Mouse (Mus musculus) MEL (cell line): ENCODE data around the gene Fbxo2. TPM values are rescaled to one million over a fixed set of nuclear protein-coding genes. Genes with fewer than 3 reads are reported as not detected.

Experiments used
- DNase-seq: peaks from one replicate; pipeline ENCODE4 v3.0.0; 2011; ENCODE audit warnings: low read depth, low spot score
- H3K27ac ChIP-seq: 2 replicates; pipeline ENCODE4 v1.5.1; 2012; ENCODE audit warnings: low read depth, mild to moderate bottlenecking, control low read depth, low read length, moderate library complexity; ENCODE audit not compliant: control insufficient read depth
- H3K27me3 ChIP-seq, 2 experiments: fragments of 150-350 bp in 1 of 2; sonication (generic) in 1 of 2; 2 replicates each; pipeline ENCODE4 v1.6.1; 2012; ENCODE audit warnings: low read length in 2 of 2, mild to moderate bottlenecking in 2 of 2, improper control_type of control experiment in 1 of 2, moderate library complexity in 1 of 2; ENCODE audit not compliant: insufficient read depth in 2 of 2, control insufficient read depth in 1 of 2
- H3K36me3 ChIP-seq, 2 experiments: 2 replicates each; pipeline ENCODE4 v1.6.1; 2012 to 2014; ENCODE audit warnings: low read length in 2 of 2, improper control_type of control experiment in 1 of 2, inconsistent platforms in 1 of 2, mild to moderate bottlenecking in 1 of 2; ENCODE audit not compliant: insufficient read depth in 2 of 2, control insufficient read depth in 1 of 2
- H3K4me1 ChIP-seq, 2 experiments: fragments of 150-350 bp in 1 of 2; sonication (generic) in 1 of 2; 2 replicates each; pipeline ENCODE4 v1.6.1; 2012; ENCODE audit warnings: low read length in 2 of 2, improper control_type of control experiment in 1 of 2, mild to moderate bottlenecking in 1 of 2; ENCODE audit not compliant: insufficient read depth in 2 of 2, control insufficient read depth in 1 of 2
- H3K4me3 ChIP-seq, 2 experiments: fragments of 150-350 bp in 1 of 2; sonication (generic) in 1 of 2; 2 replicates each; pipeline ENCODE4 v1.5.1; 2012; ENCODE audit warnings: low read depth in 2 of 2, low read length in 2 of 2, mild to moderate bottlenecking in 2 of 2, moderate library complexity in 2 of 2, control low read depth in 1 of 2, improper control_type of control experiment in 1 of 2; ENCODE audit not compliant: control insufficient read depth in 1 of 2, insufficient read depth in 1 of 2
- H3K79me2 ChIP-seq: 2 replicates; pipeline ENCODE4 v1.6.1; 2012; ENCODE audit warnings: mild to moderate bottlenecking, low read length, moderate library complexity; ENCODE audit not compliant: control insufficient read depth, poor library complexity, insufficient read depth
- H3K9ac ChIP-seq: 2 replicates; pipeline ENCODE4 v1.6.1; 2012; ENCODE audit warnings: low read depth, mild to moderate bottlenecking, control low read depth, low read length, moderate library complexity; ENCODE audit not compliant: control insufficient read depth, poor library complexity, severe bottlenecking
- H3K9me3 ChIP-seq: fragments of 150-350 bp; sonication (generic); replicated peaks from 2 replicates; pipeline ENCODE4 v1.6.1; 2012; ENCODE audit warnings: mild to moderate bottlenecking, low read length, improper control_type of control experiment, moderate library complexity; ENCODE audit not compliant: insufficient read depth
- CHD1 ChIP-seq: IDR thresholded peaks from 2 replicates; pipeline ENCODE4 v1.6.1; 2012; ENCODE audit warnings: low read depth, mild to moderate bottlenecking, inconsistent platforms, low read length, improper control_type of control experiment
- ELF1 ChIP-seq: IDR thresholded peaks from 2 replicates; pipeline ENCODE4 v1.6.1; 2014; ENCODE audit warnings: low read depth, mild to moderate bottlenecking, inconsistent platforms, low read length, improper control_type of control experiment, moderate library complexity
- EP300 ChIP-seq, 2 experiments: IDR thresholded peaks; 2 replicates each; pipeline ENCODE4 v1.6.1; 2011; ENCODE audit warnings: improper control_type of control experiment in 2 of 2, low read length in 2 of 2, low read depth in 1 of 2, mild to moderate bottlenecking in 1 of 2
- ETS1 ChIP-seq: IDR thresholded peaks from 2 replicates; pipeline ENCODE4 v1.6.1; 2012; ENCODE audit warnings: low read depth, mild to moderate bottlenecking, inconsistent platforms, low read length, improper control_type of control experiment, moderate library complexity
- GATA1 ChIP-seq: IDR thresholded peaks from 2 replicates; pipeline ENCODE4 v1.6.1; 2011; ENCODE audit warnings: low read depth, low read length, improper control_type of control experiment
- HCFC1 ChIP-seq: IDR thresholded peaks from 2 replicates; pipeline ENCODE4 v1.6.1; 2012; ENCODE audit warnings: low read depth, mild to moderate bottlenecking, inconsistent platforms, low read length, improper control_type of control experiment, moderate library complexity
- KAT2A ChIP-seq: conservative IDR thresholded peaks from 2 replicates; pipeline ENCODE4 v1.6.1; 2012; ENCODE audit warnings: low read depth, low read length, improper control_type of control experiment, inconsistent platforms
- MAX ChIP-seq: IDR thresholded peaks from 2 replicates; pipeline ENCODE4 v1.6.1; 2011; ENCODE audit warnings: low read length, improper control_type of control experiment
- MAZ ChIP-seq: IDR thresholded peaks from 2 replicates; pipeline ENCODE4 v1.6.1; 2012; ENCODE audit warnings: low read depth, mild to moderate bottlenecking, inconsistent platforms, low read length, improper control_type of control experiment
- MEF2A ChIP-seq: IDR thresholded peaks from 2 replicates; pipeline ENCODE4 v1.6.1; 2014; ENCODE audit warnings: low read depth, mild to moderate bottlenecking, inconsistent platforms, low read length, improper control_type of control experiment; ENCODE audit not compliant: poor library complexity, insufficient replicate concordance, severe bottlenecking; ENCODE audit errors: extremely low read depth
- MXI1 ChIP-seq: IDR thresholded peaks from 2 replicates; pipeline ENCODE4 v1.6.1; 2011; ENCODE audit warnings: mild to moderate bottlenecking, low read depth, low read length, improper control_type of control experiment
- MYB ChIP-seq: IDR thresholded peaks from 2 replicates; pipeline ENCODE4 v1.6.1; 2011; ENCODE audit warnings: mild to moderate bottlenecking, low read depth, low read length, improper control_type of control experiment
- MYC ChIP-seq: IDR thresholded peaks from 2 replicates; pipeline ENCODE4 v1.6.1; 2011; ENCODE audit warnings: low read depth, mild to moderate bottlenecking, low read length, improper control_type of control experiment, moderate library complexity
- POLR2A ChIP-seq, 2 experiments: IDR thresholded peaks; 2 replicates each; pipeline ENCODE4 v1.6.1; 2011 to 2012; ENCODE audit warnings: low read length in 2 of 2, mild to moderate bottlenecking in 2 of 2, control low read depth in 1 of 2, improper control_type of control experiment in 1 of 2, low read depth in 1 of 2, moderate library complexity in 1 of 2; ENCODE audit not compliant: control insufficient read depth in 1 of 2, insufficient read depth in 1 of 2, poor library complexity in 1 of 2
- POLR2AphosphoS2 ChIP-seq: IDR thresholded peaks from 2 replicates; pipeline ENCODE4 v1.6.1; 2011; ENCODE audit warnings: low read length, improper control_type of control experiment
- POLR2AphosphoS5 ChIP-seq: IDR thresholded peaks from 2 replicates; pipeline ENCODE4 v1.6.1; 2012; ENCODE audit warnings: low read depth, borderline replicate concordance, mild to moderate bottlenecking, inconsistent platforms, low read length, moderate library complexity, mixed read lengths
- RAD21 ChIP-seq: IDR thresholded peaks from 2 replicates; pipeline ENCODE4 v1.6.1; 2011; ENCODE audit warnings: mild to moderate bottlenecking, low read depth, low read length, improper control_type of control experiment
- SIN3A ChIP-seq: IDR thresholded peaks from 2 replicates; pipeline ENCODE4 v1.6.1; 2012; ENCODE audit warnings: low read length, improper control_type of control experiment, inconsistent platforms
- SMC3 ChIP-seq: IDR thresholded peaks from 2 replicates; pipeline ENCODE4 v1.6.1; 2011; ENCODE audit warnings: low read depth, low read length, improper control_type of control experiment
- TAL1 ChIP-seq: IDR thresholded peaks from 2 replicates; pipeline ENCODE4 v1.6.1; 2012; ENCODE audit warnings: mild to moderate bottlenecking, inconsistent platforms, low read length, moderate library complexity, mixed read lengths
- UBTF ChIP-seq: IDR thresholded peaks from 2 replicates; pipeline ENCODE4 v1.6.1; 2012; ENCODE audit warnings: low read depth, mild to moderate bottlenecking, inconsistent platforms, low read length, improper control_type of control experiment, moderate library complexity, borderline replicate concordance; ENCODE audit not compliant: insufficient read depth
- ZC3H11A ChIP-seq: IDR thresholded peaks from 2 replicates; pipeline ENCODE4 v1.6.1; 2012; ENCODE audit warnings: low read depth, mild to moderate bottlenecking, inconsistent platforms, low read length, improper control_type of control experiment
- ZMIZ1 ChIP-seq: IDR thresholded peaks from 2 replicates; pipeline ENCODE4 v1.6.1; 2012; ENCODE audit warnings: low read depth, mild to moderate bottlenecking, inconsistent platforms, low read length, improper control_type of control experiment, moderate library complexity
- ZNF384 ChIP-seq: IDR thresholded peaks from 2 replicates; pipeline ENCODE4 v1.6.1; 2012; ENCODE audit warnings: low read depth, mild to moderate bottlenecking, inconsistent platforms, low read length, improper control_type of control experiment
- polyA plus RNA-seq, 2 experiments: library from polyadenylated mRNA; stranded (reverse) in 1 of 2; unstranded in 1 of 2; fragments of >175 nt in 1 of 2; fragments of >200 nt in 1 of 2; gene quantifications; 2 replicates each; pipeline versions ENCODE4 v1.2.1 to v1.2.4; 2012; ENCODE audit warnings: low replicate concordance in 2 of 2, low read depth in 1 of 2; ENCODE audit not compliant: insufficient read length in 2 of 2, insufficient read depth in 1 of 2, missing spikeins in 1 of 2
- total RNA-seq: library from RNA; depleted of rRNA; stranded (reverse); fragments of 300-350 nt; gene quantifications from 2 replicates; pipeline ENCODE4 v1.2.3, GENCODE M21; 2012

Gene Fbxo2
- total and polyA plus RNA-seq, 3 experiments: 0.35 to 2.7 TPM; not detected in 1

GRCm38 (mm10) chr4:148134988-148135387 lies 25.4 kb upstream of the Fbxo2 start:
- DNase-seq: peak; percentile 72
- no peak overlapping the region for H3K4me3 ChIP-seq
- no peaks in the 10 kb centered on the region for H3K79me2 ChIP-seq
- no peak overlapping the region for H3K27ac ChIP-seq
- peaks cover 0 to 7% of the 10 kb centered on the region in 2 experiments; a peak in 2 of 4 replicates for H3K36me3 ChIP-seq
- TF ChIP-seq EP300 (IDR thresholded peaks at IDR 0.05; ENCODE audit: low read depth in 1 of 2, low read length in 2 of 2): peak; percentile 36 to 60
- TF ChIP-seq ETS1: peak; percentile 28; the same call in 1 of the 2 replicates
- no peak for TF ChIP-seq ZMIZ1
- peak; percentile 60 for TF ChIP-seq GATA1
- TF ChIP-seq, all 39 proteins: peak for 3
- Histone ChIP-seq H3K4me1 (peaks cover 5 to 11% of the 10 kb centered on the region in 2 experiments; a peak in 3 of 4 replicates), H3K9ac (no peak overlapping the region), H3K27me3 (no peaks in the 10 kb centered on the region; a peak in 1 of 4 replicates), H3K9me3 (no peaks in the 10 kb centered on the region)

GRCm38 (mm10) chr4:148137503-148137902 lies 22.9 kb upstream of the Fbxo2 start:
- no peak for DNase-seq
- Histone ChIP-seq H3K79me2 (no peaks in the 10 kb centered on the region; the same call in 1 of the 2 replicates), H3K36me3 (peaks cover 0 to 7% of the 10 kb centered on the region in 2 experiments; a peak in 2 of 4 replicates), H3K9me3 (no peaks in the 10 kb centered on the region), H3K27ac (no peak overlapping the region), H3K4me3 (no peak overlapping the region), H3K4me1 (peaks cover 5 to 11% of the 10 kb centered on the region in 2 experiments; a peak in 3 of 4 replicates), H3K9ac (no peak overlapping the region), H3K27me3 (no peaks in the 10 kb centered on the region; a peak in 1 of 4 replicates)
- TF ChIP-seq MAZ (no peak), SMC3 (no peak), MAX (no peak), MXI1 (no peak), UBTF (no peak), RAD21 (no peak), ZC3H11A (no peak), GATA1 (no peak), EP300 (IDR thresholded peaks at IDR 0.05; ENCODE audit: low read depth in 1 of 2, low read length in 2 of 2) (no peak), POLR2AphosphoS5 (no peak), POLR2AphosphoS2 (no peak)

GRCm38 (mm10) chr4:148139767-148140097 lies 20.7 kb upstream of the Fbxo2 start:
- H3K27ac ChIP-seq: peak overlapping the region; percentile 33; the same call in 1 of the 2 replicates
- no peaks in the 10 kb centered on the region for H3K9me3 ChIP-seq
- peak overlapping the region; percentile 86 to 89 for H3K4me3 ChIP-seq
- H3K79me2 ChIP-seq: no peaks in the 10 kb centered on the region; the same call in 1 of the 2 replicates
- no peaks in the 10 kb centered on the region; a peak in 1 of 4 replicates for H3K27me3 ChIP-seq
- peaks cover 0 to 7% of the 10 kb centered on the region in 2 experiments; a peak in 2 of 4 replicates for H3K36me3 ChIP-seq
- DNase-seq: no peak
- peak overlapping the region; percentile 65 for H3K9ac ChIP-seq
- H3K4me1 ChIP-seq: peaks cover 3 to 11% of the 10 kb centered on the region in 2 experiments; a peak in 3 of 4 replicates
- TF ChIP-seq ELF1 (no peak), MYB (no peak), POLR2AphosphoS5 (no peak), KAT2A (no peak), CHD1 (no peak), MXI1 (peak; percentile 40; the same call in 1 of the 2 replicates), POLR2A (IDR thresholded peaks at IDR 0.05; ENCODE audit: control insufficient read depth in 1 of 2, insufficient read depth in 1 of 2, low read depth in 1 of 2, low read length in 2 of 2, poor library complexity in 1 of 2) (no peak), SIN3A (peak; percentile 30; the same call in 1 of the 2 replicates), ZNF384 (peak; percentile 57), EP300 (IDR thresholded peaks at IDR 0.05; ENCODE audit: low read depth in 1 of 2, low read length in 2 of 2) (0 out of 4 replicates have a peak, but pooled peaks of 1 of the 2 experiments have one; percentile 3), MAX (no peak), TAL1 (no peak), ETS1 (no peak), MEF2A (no peak), HCFC1 (no peak; the same call in 1 of the 2 replicates), MYC (no peak), UBTF (no peak)
- TF ChIP-seq, all 39 proteins: peak for 4
